13 mouse cellular contexts compared by ENCODE assay signal in the genomic region with DNA sequence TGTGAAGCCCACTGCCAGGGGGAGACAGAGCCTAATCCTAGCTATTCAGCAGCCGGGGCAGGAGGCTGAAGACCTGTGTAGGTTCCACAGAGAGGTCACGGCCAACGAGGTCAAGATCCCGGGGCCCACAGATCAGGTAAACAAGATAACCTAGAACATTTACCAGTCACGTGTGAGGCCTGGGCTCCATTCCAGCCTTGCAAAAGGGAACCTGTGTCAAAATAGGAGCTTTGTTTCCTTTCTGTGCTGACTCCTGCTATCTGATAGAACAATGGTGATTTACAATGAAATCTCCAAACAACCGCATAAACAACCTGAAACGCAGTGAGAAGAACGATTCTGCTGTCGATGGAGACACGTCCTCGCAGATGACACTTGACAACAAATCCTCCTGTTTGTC. TPM values are rescaled to one million over a fixed set of nuclear protein-coding genes. Genes with fewer than 3 reads are reported as not detected.
DNase-seq lines count a peak whose midpoint lies in the region; ATAC-seq and TF ChIP-seq lines count a peak whose summit lies in the region.
"Had no signal": no experiment of that assay in that cellular context is flagged by ENCODE, and none has a peak within 500 bp of the region (broad histone marks: within the 10 kb centered on the region; RNA-seq: fewer than 3 reads in every experiment).

No protein-coding gene starts in this region.

- no peak overlapping the region for H3K9ac ChIP-seq in midbrain, postnatal 0 days (replicated peaks; ENCODE audit: low read length, poor library complexity, severe bottlenecking)
- H3K9ac ChIP-seq: lung, embryonic 15.5 days had no signal

- peak overlapping the region; percentile 52 for H3K4me3 ChIP-seq in brown adipose tissue, adult 24 weeks (ENCODE audit: insufficient read depth, low read depth, low read length)
- no peak overlapping the region for H3K4me3 ChIP-seq in midbrain, postnatal 0 days (ENCODE audit: low read depth, low read length)
- H3K4me3 ChIP-seq: lung, embryonic 15.5 days had no signal

- H3K4me2 ChIP-seq in midbrain, postnatal 0 days (ENCODE audit: low read depth, low read length, poor library complexity, severe bottlenecking): no peak overlapping the region
- H3K4me2 ChIP-seq: lung, embryonic 15.5 days had no signal

- no peaks in the 10 kb centered on the region for H3K36me3 ChIP-seq in midbrain, postnatal 0 days (ENCODE audit: insufficient read depth, low read length)
- H3K36me3 ChIP-seq: lung, embryonic 15.5 days had no signal

- WGBS in midbrain, postnatal 0 days: 60% methylated on average over 11 of the region's 11 CpGs

- peaks cover 13% of the 10 kb centered on the region for H3K4me1 ChIP-seq in brown adipose tissue, adult 24 weeks (ENCODE audit: control insufficient read depth, insufficient read depth, insufficient read length, low read length)
- H3K4me1 ChIP-seq in midbrain, postnatal 0 days (ENCODE audit: insufficient read depth, low read length): no peaks in the 10 kb centered on the region
- H3K4me1 ChIP-seq: lung, embryonic 15.5 days had no signal

- no peaks in the 10 kb centered on the region for H3K9me3 ChIP-seq in midbrain, postnatal 0 days (ENCODE audit: low read length)
- H3K9me3 ChIP-seq: lung, embryonic 15.5 days had no signal

- DNase-seq in MN1 (ENCODE audit: low spot score): peak; percentile 21
- peak; percentile 91 for DNase-seq in kidney, adult 9 months
- peak; percentile 85 for DNase-seq in lung, postnatal 36 days
- no peak for DNase-seq in Muller cell, postnatal 12 days (ENCODE audit: inconsistent ontology term)
- DNase-seq in cerebellum, postnatal 36 days: no peak
- no peak for DNase-seq in midbrain, postnatal 0 days (ENCODE audit: low spot score)
- DNase-seq in thymus, postnatal 10 days (ENCODE audit: low spot score in 2 of 2): no peak

- peak overlapping the region; percentile 84 for H3K27ac ChIP-seq in brown adipose tissue, adult 24 weeks (replicated peaks; ENCODE audit: low read depth, low read length)
- no peak overlapping the region for H3K27ac ChIP-seq in midbrain, postnatal 0 days (ENCODE audit: low read depth, low read length)
- H3K27ac ChIP-seq: lung, embryonic 15.5 days had no signal

- ATAC-seq in midbrain, postnatal 0 days (ENCODE audit: low FRiP score): no peak

- no peaks in the 10 kb centered on the region for H3K27me3 ChIP-seq in midbrain, postnatal 0 days (ENCODE audit: insufficient read depth, low read length)
- H3K27me3 ChIP-seq: lung, embryonic 15.5 days had no signal

- no peak for TF ChIP-seq CTCF in midbrain, postnatal 0 days (IDR thresholded peaks at IDR 0.05)

RNA-seq across cellular contexts. Expression of a gene that starts 0.4 kb away (rescaled TPM):
- 5.3 TPM in 2 replicates for polyA plus RNA-seq in brown adipose tissue, adult 24 weeks (2012; ENCODE audit: insufficient read depth, insufficient read length, missing spikeins)
- not detected in 2 replicates for total RNA-seq in midbrain, postnatal 0 days (2014; rRNA removed)
- polyA plus RNA-seq in midbrain, postnatal 0 days (2015; fragmentation: Nextera tagmentation; extraction: Ambion mirVana): 0.45 and 0.59 TPM in 2 replicates

RNA-seq across cellular contexts. Expression of a gene that starts 36.3 kb away (rescaled TPM):
- polyA plus RNA-seq in brown adipose tissue, adult 24 weeks (2012; ENCODE audit: insufficient read depth, insufficient read length, missing spikeins): 0.58 and 1.9 TPM in 2 replicates
- 0.80 TPM in 1 of 2 replicates, not detected in the other for total RNA-seq in midbrain, postnatal 0 days (2014; rRNA removed)
- 0.55 and 1.2 TPM in 2 replicates for polyA plus RNA-seq in midbrain, postnatal 0 days (2015; fragmentation: Nextera tagmentation; extraction: Ambion mirVana)

RNA-seq across cellular contexts. Expression of a gene that starts 36.4 kb away (rescaled TPM):
- 30.0 and 45.4 TPM in 2 replicates for polyA plus RNA-seq in brown adipose tissue, adult 24 weeks (2012; ENCODE audit: insufficient read depth, insufficient read length, missing spikeins)
- total RNA-seq in midbrain, postnatal 0 days (2014; rRNA removed): 11.0 and 22.5 TPM in 2 replicates
- 70.3 and 78.7 TPM in 2 replicates for polyA plus RNA-seq in midbrain, postnatal 0 days (2015; fragmentation: Nextera tagmentation; extraction: Ambion mirVana)

RNA-seq across cellular contexts. Expression of a gene that starts 39.0 kb away (rescaled TPM):
- polyA plus RNA-seq in brown adipose tissue, adult 24 weeks (2012; ENCODE audit: insufficient read depth, insufficient read length, missing spikeins): not detected in 2 replicates
- total RNA-seq in midbrain, postnatal 0 days (2014; rRNA removed): 0.99 and 4.4 TPM in 2 replicates
- polyA plus RNA-seq in midbrain, postnatal 0 days (2015; fragmentation: Nextera tagmentation; extraction: Ambion mirVana): 4.8 and 6.0 TPM in 2 replicates
- total RNA-seq: ES-E14; neutrophil, adult 5-6 weeks had no signal
- polyA plus RNA-seq: large intestine, adult 2 months; lung, embryonic 15.5 days; testis, adult 2 months had no signal

Comparison
In these comparisons a context has a peak if more than half of its experiments do, and no peak if none do; other contexts are left out.
1. DNase-seq: peak in MN1 (single experiment), kidney, adult 9 months (single experiment) and lung, postnatal 36 days (single experiment); none in Muller cell, postnatal 12 days (single experiment), cerebellum, postnatal 36 days (0 of 2), midbrain, postnatal 0 days (single experiment) and thymus, postnatal 10 days (0 of 2).